Mouse (Mus musculus): ENCODE measurements at regions not wholly inside any gene's neighbourhood (a gene's known extent, or its start where the extent isn't known, plus 50 kb on each side); places are given as distances from the start of the nearest gene placed in this dataset.

DNA sequence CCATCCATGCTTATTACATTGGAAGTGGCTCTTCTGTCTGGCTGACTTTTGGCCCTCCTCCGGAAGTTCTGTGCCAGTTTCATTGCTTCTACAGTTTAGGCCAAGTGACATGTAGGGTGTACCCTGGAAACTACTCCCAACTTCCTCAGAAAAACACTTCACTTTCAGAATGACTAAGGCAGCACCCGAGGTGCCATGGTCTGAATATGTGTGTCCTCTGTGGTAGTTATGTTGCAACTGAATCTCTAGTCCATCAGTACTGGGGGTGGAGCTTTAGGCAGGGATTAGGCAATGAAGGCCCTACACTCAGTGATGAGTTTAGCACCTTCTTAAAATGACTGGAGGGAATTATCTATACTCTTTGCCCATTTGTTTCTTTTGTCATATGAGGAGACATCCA, 981.0 kb upstream of the Lrrc6 start:
- TF ChIP-seq CTCF (IDR thresholded peaks at IDR 0.05; ENCODE audit: extremely low read depth, insufficient read depth, low read length) (no peak), POLR2A (IDR thresholded peaks at IDR 0.05; ENCODE audit: extremely low read depth, insufficient read depth, low read length) (no peak)
